Comparison of ENCODE assay signal across 8 mouse cellular contexts in the genomic region with DNA sequence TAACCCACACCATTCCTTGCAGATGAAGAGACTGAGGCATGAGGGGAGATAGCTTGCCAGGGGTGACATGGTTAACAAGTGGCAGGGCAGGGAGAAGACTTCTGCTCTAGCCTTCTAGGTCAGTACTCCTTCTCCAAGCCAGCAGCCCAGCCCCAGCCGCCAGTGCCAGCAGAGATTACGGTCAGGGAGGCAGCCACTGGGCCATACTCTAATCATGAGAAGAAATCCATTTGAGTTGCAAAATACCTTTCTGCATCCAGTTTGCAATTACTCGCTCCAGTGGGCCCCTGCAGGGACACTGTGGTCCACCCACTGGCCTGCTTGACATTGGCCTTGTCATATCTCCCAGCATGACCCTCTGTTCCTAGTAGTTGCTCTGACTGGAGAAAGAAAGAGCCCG. TPM values are rescaled to one million over a fixed set of nuclear protein-coding genes. Genes with fewer than 3 reads are reported as not detected.
DNase-seq lines count a peak whose midpoint lies in the region; ATAC-seq and TF ChIP-seq lines count a peak whose summit lies in the region.

No protein-coding gene starts in this region.

- WGBS in stomach, postnatal 0 days: 81% methylated on average over 4 of the region's 4 CpGs

- no peak overlapping the region for H3K9ac ChIP-seq in stomach, postnatal 0 days (ENCODE audit: low read length)

- H3K9me3 ChIP-seq in stomach, postnatal 0 days (ENCODE audit: control insufficient read depth, low read length): no peaks in the 10 kb centered on the region

- no peak overlapping the region for H3K4me2 ChIP-seq in stomach, postnatal 0 days (replicated peaks; ENCODE audit: low read depth)

- no peaks in the 10 kb centered on the region for H3K36me3 ChIP-seq in stomach, postnatal 0 days (ENCODE audit: control insufficient read depth, insufficient read depth, low read length)

- peaks cover 17% of the 10 kb centered on the region for H3K4me1 ChIP-seq in stomach, postnatal 0 days (replicated peaks; ENCODE audit: control insufficient read depth, insufficient read depth)

- TF ChIP-seq EP300 in stomach, postnatal 0 days (optimal IDR thresholded peaks at IDR 0.05): no peak

- no peak overlapping the region for H3K4me3 ChIP-seq in stomach, postnatal 0 days (ENCODE audit: low read depth, low read length)

- ATAC-seq in stomach, postnatal 0 days (ENCODE audit: low FRiP score, low TSS enrichment): no peak

- TF ChIP-seq CTCF in stomach, postnatal 0 days (IDR thresholded peaks at IDR 0.05; ENCODE audit: low read depth): no peak

- peak; percentile 80 to 88 for DNase-seq in cerebellum, postnatal 10 days
- no peak for DNase-seq in cerebellum, adult 9-11 months
- peak; percentile 53 for DNase-seq in kidney, adult 11 months
- no peak for DNase-seq in kidney, adult 18-20 months
- peak; percentile 39 for DNase-seq in thymus, postnatal 4 days
- no peak for DNase-seq in thymus, postnatal 0 days (ENCODE audit: low spot score)
- DNase-seq in stomach, postnatal 0 days (ENCODE audit: low spot score): no peak
- no peak for DNase-seq in liver

- H3K27ac ChIP-seq in stomach, postnatal 0 days (replicated peaks): peak overlapping the region; percentile 45; the same call in 1 of the 2 replicates

- H3K27me3 ChIP-seq in stomach, postnatal 0 days (ENCODE audit: control insufficient read depth, insufficient read depth, low read length): no peaks in the 10 kb centered on the region

RNA-seq across cellular contexts. Expression of gene Hdac7, which starts 5.9 kb away (rescaled TPM):
- polyA plus RNA-seq in thymus, postnatal 0 days (2015; fragmentation: Nextera tagmentation; extraction: Ambion mirVana): 111 and 122 TPM in 2 replicates
- polyA plus RNA-seq in stomach, postnatal 0 days (2015; fragmentation: Nextera tagmentation; extraction: Ambion mirVana): 8.0 and 9.4 TPM in 2 replicates

Comparison
In these comparisons a context has a peak if more than half of its experiments do, and no peak if none do; other contexts are left out.
1. DNase-seq: peak in cerebellum, postnatal 10 days (2 of 2), kidney, adult 11 months (single experiment) and thymus, postnatal 4 days (single experiment); none in cerebellum, adult 9-11 months (single experiment), kidney, adult 18-20 months (single experiment), thymus, postnatal 0 days (single experiment), stomach, postnatal 0 days (single experiment) and liver (single experiment).
2. RNA of gene Hdac7, which starts 5.9 kb away (polyA plus RNA-seq): 111 to 122 TPM in thymus, postnatal 0 days; 8.0 to 9.4 TPM in stomach, postnatal 0 days; every median in the first group is over 10 times any median in the second.